In genomic region chr1:37694417-37694816, GRCm38 (mm10) we compare ENCODE assay signal across 9 mouse cellular contexts. TPM values are rescaled to one million over a fixed set of nuclear protein-coding genes. Genes with fewer than 3 reads are reported as not detected.
DNase-seq lines count a peak whose midpoint lies in the region; ATAC-seq and TF ChIP-seq lines count a peak whose summit lies in the region.
"Had no signal": no experiment of that assay in that cellular context is flagged by ENCODE, and none has a peak within 500 bp of the region (broad histone marks: within the 10 kb centered on the region; RNA-seq: fewer than 3 reads in every experiment).

No protein-coding gene starts in this region.

- DNase-seq in kidney, adult 2 months: peak; percentile 18
- no peak for DNase-seq in kidney, adult 8-10 months
- peak; percentile 40 for DNase-seq in heart, adult 8-10 months (ENCODE audit: low spot score)
- DNase-seq in kidney, postnatal 0 days (ENCODE audit: low spot score): peak; percentile 54
- DNase-seq in right cerebral cortex, postnatal 14 days: no peak
- DNase-seq in thymus, adult 18-20 months: no peak
- no peak for DNase-seq in B cell, adult 2 months

- H3K9ac ChIP-seq in kidney, postnatal 0 days (ENCODE audit: low read depth, low read length): no peak overlapping the region

- 27% methylated on average over 8 of the region's 8 CpGs for WGBS in kidney, adult 2 months
- 13% methylated on average over 8 of the region's 8 CpGs for WGBS in kidney, postnatal 0 days
- 14% methylated on average over 8 of the region's 8 CpGs for WGBS in small intestine, adult 2 months

- no peak overlapping the region for H3K4me3 ChIP-seq in kidney, adult 2 months (ENCODE audit: insufficient read depth, low read depth, low read length)
- H3K4me3 ChIP-seq in kidney, postnatal 0 days (replicated peaks; ENCODE audit: low read depth, low read length): no peak overlapping the region
- no peak overlapping the region for H3K4me3 ChIP-seq in small intestine, adult 2 months (ENCODE audit: low read depth, low read length)

- H3K4me2 ChIP-seq in kidney, postnatal 0 days (ENCODE audit: low read length): no peak overlapping the region

- ATAC-seq in kidney, postnatal 0 days (replicated peaks; ENCODE audit: low FRiP score, low read depth): peak; percentile 70

- TF ChIP-seq CTCF in kidney, adult 2 months (conservative IDR thresholded peaks at IDR 0.05; ENCODE audit: insufficient read depth, insufficient read length, low read depth, low read length): no peak
- no peak for TF ChIP-seq CTCF in kidney, postnatal 0 days (IDR thresholded peaks at IDR 0.05; ENCODE audit: low read depth)
- no peak for TF ChIP-seq CTCF in small intestine, adult 2 months (IDR thresholded peaks at IDR 0.05; ENCODE audit: extremely low read depth, insufficient read length, insufficient replicate concordance, low read depth, low read length)

- H3K36me3 ChIP-seq in kidney, adult 2 months (ENCODE audit: control insufficient read depth, insufficient read depth, low read length): no peaks in the 10 kb centered on the region
- no peaks in the 10 kb centered on the region for H3K36me3 ChIP-seq in kidney, postnatal 0 days (ENCODE audit: insufficient read depth, low read length)
- H3K36me3 ChIP-seq in small intestine, adult 2 months (ENCODE audit: control insufficient read depth, insufficient read depth, low read length): no peaks in the 10 kb centered on the region

- no peak for TF ChIP-seq POLR2A in kidney, adult 2 months (IDR thresholded peaks at IDR 0.05; ENCODE audit: low read depth, low read length)
- TF ChIP-seq POLR2A in small intestine, adult 2 months (IDR thresholded peaks at IDR 0.05; ENCODE audit: low read depth, low read length): no peak

- no peaks in the 10 kb centered on the region for H3K4me1 ChIP-seq in kidney, adult 2 months (ENCODE audit: control insufficient read depth, insufficient read depth, low read length)
- H3K4me1 ChIP-seq in kidney, postnatal 0 days (replicated peaks; ENCODE audit: insufficient read depth, low read length): no peaks in the 10 kb centered on the region
- H3K4me1 ChIP-seq in small intestine, adult 2 months (ENCODE audit: control insufficient read depth, insufficient read depth, insufficient read length, low read length): peaks cover 27% of the 10 kb centered on the region

- H3K27ac ChIP-seq in kidney, adult 2 months (ENCODE audit: insufficient read depth, low read depth, low read length): no peak overlapping the region
- no peak overlapping the region for H3K27ac ChIP-seq in kidney, postnatal 0 days
- H3K27ac ChIP-seq in small intestine, adult 2 months (ENCODE audit: insufficient read depth, low read depth, low read length): peak overlapping the region; percentile 61
- H3K27ac ChIP-seq: macrophage had no signal

- no peaks in the 10 kb centered on the region for H3K9me3 ChIP-seq in kidney, postnatal 0 days (replicated peaks; ENCODE audit: low read length)

- H3K27me3 ChIP-seq in kidney, adult 2 months (replicated peaks; ENCODE audit: control insufficient read depth, insufficient read depth, low read length): no peaks in the 10 kb centered on the region
- no peaks in the 10 kb centered on the region for H3K27me3 ChIP-seq in kidney, postnatal 0 days (ENCODE audit: insufficient read depth, low read length)
- H3K27me3 ChIP-seq in small intestine, adult 2 months (ENCODE audit: control insufficient read depth, insufficient read depth, low read length): no peaks in the 10 kb centered on the region

RNA-seq across cellular contexts. Expression of gene 2010300C02Rik, which starts 25.5 kb away (rescaled TPM):
- polyA plus RNA-seq in kidney, adult 2 months (2012; rRNA removed): 0.86 and 1.2 TPM in 2 replicates
- total RNA-seq in heart, adult 8-10 months (2022): 1 to 10 TPM; 1.1 to 3.0 (median 2.0) TPM
- polyA plus RNA-seq in kidney, postnatal 0 days (2015; fragmentation: Nextera tagmentation; extraction: Ambion mirVana): 2.1 and 2.4 TPM in 2 replicates
- 12.4 and 15.3 TPM in 2 replicates for polyA plus RNA-seq in small intestine, adult 2 months (2012; rRNA removed)
- polyA plus RNA-seq: macrophage had no signal

Comparison
In these comparisons a context has a peak if more than half of its experiments do, and no peak if none do; other contexts are left out.
1. DNase-seq: peak in kidney, adult 2 months (single experiment), heart, adult 8-10 months (single experiment) and kidney, postnatal 0 days (single experiment); none in kidney, adult 8-10 months (0 of 2), right cerebral cortex, postnatal 14 days (single experiment), thymus, adult 18-20 months (0 of 2) and B cell, adult 2 months (0 of 2).